Mouse (Mus musculus): ENCODE data around the gene Gatad2a. TPM values are rescaled to one million over a fixed set of nuclear protein-coding genes. Genes with fewer than 3 reads are reported as not detected.

The Gatad2a gene
- polyA plus RNA-seq, 1 experiment from 2014 or later: 52.9 TPM

GRCm38 (mm10) chr8:69919010-69919409 lies 77.2 kb downstream of the Gatad2a start:
- WGBS (ENCODE audit: insufficient replicate concordance): 75% methylated on average over 1 of the region's 1 CpGs
- Histone ChIP-seq H3K27me3 (ENCODE audit: control insufficient read depth, insufficient read depth, low read length) (no peaks in the 10 kb centered on the region), H3K36me3 (ENCODE audit: control insufficient read depth, insufficient read depth, low read length) (peaks cover 11% of the 10 kb centered on the region), H3K9me3 (replicated peaks; ENCODE audit: control insufficient read depth, low read length) (no peaks in the 10 kb centered on the region), H3K4me2 (no peak overlapping the region), H3K4me1 (ENCODE audit: control insufficient read depth, insufficient read depth, low read length) (peaks cover 49% of the 10 kb centered on the region), H3K27ac (ENCODE audit: low read depth, low read length) (peak overlapping the region; percentile 66; the same call in 1 of the 2 replicates), H3K9ac (ENCODE audit: low read depth, low read length) (no peak overlapping the region), H3K4me3 (ENCODE audit: low read depth, low read length) (no peak overlapping the region)
- ATAC-seq (replicated peaks; ENCODE audit: insufficient number of reproducible peaks, low FRiP score, low TSS enrichment): peak; percentile 27; the same call in 1 of the 2 replicates

- H3K4me2 ChIP-seq: no peak overlapping the region
- H3K4me3 ChIP-seq (ENCODE audit: low read depth, low read length): no peak overlapping the region
- peaks cover 44% of the 10 kb centered on the region for H3K4me1 ChIP-seq (ENCODE audit: control insufficient read depth, insufficient read depth, low read length)
- H3K36me3 ChIP-seq (ENCODE audit: control insufficient read depth, insufficient read depth, low read length): peaks cover 14% of the 10 kb centered on the region
- no peak overlapping the region for H3K27ac ChIP-seq (ENCODE audit: low read depth, low read length)
- no peaks in the 10 kb centered on the region for H3K27me3 ChIP-seq (ENCODE audit: control insufficient read depth, insufficient read depth, low read length)
- no peak for ATAC-seq (replicated peaks; ENCODE audit: insufficient number of reproducible peaks, low FRiP score, low TSS enrichment)
- H3K9me3 ChIP-seq (replicated peaks; ENCODE audit: control insufficient read depth, low read length): no peaks in the 10 kb centered on the region
- no peak overlapping the region for H3K9ac ChIP-seq (ENCODE audit: low read depth, low read length)
Observed at GRCm38 (mm10) chr8:69918506-69918905, 77.7 kb downstream of the Gatad2a start.

GRCm38 (mm10) chr8:69915748-69916147 lies 80.4 kb downstream of the Gatad2a start:
- peaks cover 36% of the 10 kb centered on the region for H3K36me3 ChIP-seq (ENCODE audit: control insufficient read depth, insufficient read depth, low read length)
- no peaks in the 10 kb centered on the region for H3K27me3 ChIP-seq (ENCODE audit: control insufficient read depth, insufficient read depth, low read length)
- peak overlapping the region; percentile 34 for H3K4me2 ChIP-seq
- ATAC-seq (replicated peaks; ENCODE audit: insufficient number of reproducible peaks, low FRiP score, low TSS enrichment): peak; percentile 61; the same call in 1 of the 2 replicates
- 30% methylated on average over 5 of the region's 5 CpGs for WGBS (ENCODE audit: insufficient replicate concordance)
- no peak overlapping the region for H3K4me3 ChIP-seq (ENCODE audit: low read depth, low read length)
- H3K27ac ChIP-seq (ENCODE audit: low read depth, low read length): peak overlapping the region; percentile 89
- peak overlapping the region; percentile 28; the same call in 1 of the 2 replicates for H3K9ac ChIP-seq (ENCODE audit: low read depth, low read length)
- H3K9me3 ChIP-seq (replicated peaks; ENCODE audit: control insufficient read depth, low read length): no peaks in the 10 kb centered on the region
- peaks cover 32% of the 10 kb centered on the region for H3K4me1 ChIP-seq (ENCODE audit: control insufficient read depth, insufficient read depth, low read length)

GRCm38 (mm10) chr8:69914526-69914925 lies 81.7 kb downstream of the Gatad2a start:
- peaks cover 39% of the 10 kb centered on the region for H3K36me3 ChIP-seq (ENCODE audit: control insufficient read depth, insufficient read depth, low read length)
- no peaks in the 10 kb centered on the region for H3K9me3 ChIP-seq (replicated peaks; ENCODE audit: control insufficient read depth, low read length)
- no peak overlapping the region for H3K27ac ChIP-seq (ENCODE audit: low read depth, low read length)
- no peaks in the 10 kb centered on the region for H3K27me3 ChIP-seq (ENCODE audit: control insufficient read depth, insufficient read depth, low read length)
- peaks cover 22% of the 10 kb centered on the region for H3K4me1 ChIP-seq (ENCODE audit: control insufficient read depth, insufficient read depth, low read length)
- no peak for ATAC-seq (replicated peaks; ENCODE audit: insufficient number of reproducible peaks, low FRiP score, low TSS enrichment)
- no peak overlapping the region for H3K4me2 ChIP-seq
- H3K9ac ChIP-seq (ENCODE audit: low read depth, low read length): no peak overlapping the region
- no peak overlapping the region for H3K4me3 ChIP-seq (ENCODE audit: low read depth, low read length)
- WGBS (ENCODE audit: insufficient replicate concordance): 74% methylated on average over 4 of the region's 4 CpGs

- H3K27me3 ChIP-seq (ENCODE audit: control insufficient read depth, insufficient read depth, low read length): no peaks in the 10 kb centered on the region
- H3K4me2 ChIP-seq: no peak overlapping the region
- H3K9ac ChIP-seq (ENCODE audit: low read depth, low read length): no peak overlapping the region
- no peak for ATAC-seq (replicated peaks; ENCODE audit: insufficient number of reproducible peaks, low FRiP score, low TSS enrichment)
- H3K9me3 ChIP-seq (replicated peaks; ENCODE audit: control insufficient read depth, low read length): no peaks in the 10 kb centered on the region
- peaks cover 51% of the 10 kb centered on the region for H3K36me3 ChIP-seq (ENCODE audit: control insufficient read depth, insufficient read depth, low read length)
- H3K27ac ChIP-seq (ENCODE audit: low read depth, low read length): no peak overlapping the region
- H3K4me3 ChIP-seq (ENCODE audit: low read depth, low read length): no peak overlapping the region
- H3K4me1 ChIP-seq (ENCODE audit: control insufficient read depth, insufficient read depth, low read length): peaks cover 20% of the 10 kb centered on the region
- WGBS (ENCODE audit: insufficient replicate concordance): 91% methylated on average over 12 of the region's 12 CpGs
Observed at GRCm38 (mm10) chr8:69912478-69913074, 83.6 kb downstream of the Gatad2a start.

GRCm38 (mm10) chr8:69911917-69912316 lies 84.3 kb downstream of the Gatad2a start:
- Histone ChIP-seq H3K9ac (ENCODE audit: low read depth, low read length) (no peak overlapping the region), H3K4me3 (ENCODE audit: low read depth, low read length) (no peak overlapping the region), H3K36me3 (ENCODE audit: control insufficient read depth, insufficient read depth, low read length) (peaks cover 51% of the 10 kb centered on the region), H3K9me3 (replicated peaks; ENCODE audit: control insufficient read depth, low read length) (no peaks in the 10 kb centered on the region), H3K4me2 (no peak overlapping the region), H3K27ac (ENCODE audit: low read depth, low read length) (no peak overlapping the region), H3K27me3 (ENCODE audit: control insufficient read depth, insufficient read depth, low read length) (no peaks in the 10 kb centered on the region), H3K4me1 (ENCODE audit: control insufficient read depth, insufficient read depth, low read length) (peaks cover 20% of the 10 kb centered on the region)
- WGBS (ENCODE audit: insufficient replicate concordance): 89% methylated on average over 13 of the region's 13 CpGs
- no peak for ATAC-seq (replicated peaks; ENCODE audit: insufficient number of reproducible peaks, low FRiP score, low TSS enrichment)

GRCm38 (mm10) chr8:69907106-69907505 lies 89.1 kb downstream of the Gatad2a start:
- ATAC-seq (replicated peaks; ENCODE audit: insufficient number of reproducible peaks, low FRiP score, low TSS enrichment): no peak
- 82% methylated on average over 2 of the region's 2 CpGs for WGBS (ENCODE audit: insufficient replicate concordance)
- H3K4me2 ChIP-seq: no peak overlapping the region

GRCm38 (mm10) chr8:69906260-69906659 lies 89.9 kb downstream of the Gatad2a start:
- no peak for ATAC-seq (replicated peaks; ENCODE audit: insufficient number of reproducible peaks, low FRiP score, low TSS enrichment)
- Histone ChIP-seq H3K4me2 (no peak overlapping the region), H3K36me3 (ENCODE audit: control insufficient read depth, insufficient read depth, low read length) (peaks cover 18% of the 10 kb centered on the region), H3K9ac (ENCODE audit: low read depth, low read length) (no peak overlapping the region), H3K27me3 (ENCODE audit: control insufficient read depth, insufficient read depth, low read length) (no peaks in the 10 kb centered on the region), H3K9me3 (replicated peaks; ENCODE audit: control insufficient read depth, low read length) (no peaks in the 10 kb centered on the region), H3K4me1 (ENCODE audit: control insufficient read depth, insufficient read depth, low read length) (peaks cover 24% of the 10 kb centered on the region), H3K4me3 (ENCODE audit: low read depth, low read length) (no peak overlapping the region), H3K27ac (ENCODE audit: low read depth, low read length) (no peak overlapping the region)
- WGBS (ENCODE audit: insufficient replicate concordance): 85% methylated on average over 2 of the region's 2 CpGs

More at GRCm38 (mm10) chr8:69907106-69907505, 89.1 kb downstream of the Gatad2a start:
- no peaks in the 10 kb centered on the region for H3K9me3 ChIP-seq (replicated peaks; ENCODE audit: control insufficient read depth, low read length)
- H3K4me3 ChIP-seq (ENCODE audit: low read depth, low read length): no peak overlapping the region
- H3K36me3 ChIP-seq (ENCODE audit: control insufficient read depth, insufficient read depth, low read length): peaks cover 27% of the 10 kb centered on the region
- no peak overlapping the region for H3K27ac ChIP-seq (ENCODE audit: low read depth, low read length)
- no peak overlapping the region for H3K9ac ChIP-seq (ENCODE audit: low read depth, low read length)
- H3K4me1 ChIP-seq (ENCODE audit: control insufficient read depth, insufficient read depth, low read length): peaks cover 21% of the 10 kb centered on the region
- no peaks in the 10 kb centered on the region for H3K27me3 ChIP-seq (ENCODE audit: control insufficient read depth, insufficient read depth, low read length)

GRCm38 (mm10) chr8:69904096-69904495 lies 92.1 kb downstream of the Gatad2a start:
- peak overlapping the region; percentile 89; the same call in 1 of the 2 replicates for H3K4me2 ChIP-seq
- H3K27ac ChIP-seq (ENCODE audit: low read depth, low read length): no peak overlapping the region
- no peak overlapping the region; the same call in 1 of the 2 replicates for H3K9ac ChIP-seq (ENCODE audit: low read depth, low read length)
- H3K27me3 ChIP-seq (ENCODE audit: control insufficient read depth, insufficient read depth, low read length): no peaks in the 10 kb centered on the region
- no peaks in the 10 kb centered on the region for H3K9me3 ChIP-seq (replicated peaks; ENCODE audit: control insufficient read depth, low read length)
- WGBS (ENCODE audit: insufficient replicate concordance): 70% methylated on average over 8 of the region's 8 CpGs
- no peak overlapping the region for H3K4me3 ChIP-seq (ENCODE audit: low read depth, low read length)
- H3K4me1 ChIP-seq (ENCODE audit: control insufficient read depth, insufficient read depth, low read length): peaks cover 36% of the 10 kb centered on the region
- H3K36me3 ChIP-seq (ENCODE audit: control insufficient read depth, insufficient read depth, low read length): peaks cover 8% of the 10 kb centered on the region; the same call in 1 of the 2 replicates
- no peak for ATAC-seq (replicated peaks; ENCODE audit: insufficient number of reproducible peaks, low FRiP score, low TSS enrichment)

All from heart, embryonic 11.5 days (tissue).